ENCODE assay signal across 14 mouse cellular contexts in the genomic region with DNA sequence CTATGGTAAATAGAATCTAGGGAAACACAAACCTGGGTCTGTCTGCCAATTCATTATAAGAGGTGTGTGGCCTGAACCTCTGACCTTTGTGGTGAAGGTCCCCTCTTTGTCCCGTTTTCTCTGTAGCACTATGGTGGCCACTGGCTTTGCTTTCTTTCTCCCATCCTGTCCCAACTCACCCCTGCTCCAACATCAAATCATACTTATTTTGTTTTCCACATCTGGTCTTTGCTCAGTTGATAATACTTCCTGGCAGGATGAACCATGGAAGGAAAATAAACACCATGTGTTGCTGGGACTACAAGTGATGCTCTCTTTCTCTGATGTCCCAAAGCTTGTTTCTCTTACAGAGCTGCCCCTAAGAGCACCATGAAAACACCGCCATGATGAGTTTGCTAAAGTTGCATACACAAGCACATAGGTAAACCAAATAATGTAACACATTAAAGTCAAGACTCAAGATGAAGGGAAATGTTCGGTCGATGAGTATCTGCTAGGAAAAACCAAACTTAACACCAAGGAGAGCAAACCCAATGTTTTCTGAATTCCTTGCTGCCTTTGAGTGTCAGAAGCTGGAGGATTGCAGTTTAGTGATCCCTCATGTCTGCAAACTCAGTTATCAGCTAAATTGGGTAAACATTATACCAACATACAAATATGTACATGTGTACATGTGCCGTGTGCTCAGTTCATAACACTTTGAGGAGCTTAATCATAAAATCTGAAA.
DNase-seq lines count a peak whose midpoint lies in the region; ATAC-seq lines count a peak whose summit lies in the region.
"Had no signal": no experiment of that assay in that cellular context is flagged by ENCODE, and none has a peak within 500 bp of the region (broad histone marks: within the 10 kb centered on the region; RNA-seq: fewer than 3 reads in every experiment).

No protein-coding gene starts in this region.

- ATAC-seq in forebrain, embryonic 15.5 days (replicated peaks), result no peak
- ATAC-seq in midbrain, embryonic 13.5 days, result no peak
- ATAC-seq: CD4-positive, CD25-positive, alpha-beta regulatory T cell, adult 4 months had no signal

- no peaks in the 10 kb centered on the region for H3K9me3 ChIP-seq in forebrain, embryonic 15.5 days
- no peaks in the 10 kb centered on the region for H3K9me3 ChIP-seq in midbrain, embryonic 13.5 days
- H3K9me3 ChIP-seq: heart, embryonic 15.5 days had no signal

- no peak overlapping the region for H3K4me2 ChIP-seq in forebrain, embryonic 15.5 days (replicated peaks)
- no peak overlapping the region for H3K4me2 ChIP-seq in midbrain, embryonic 13.5 days (replicated peaks)

- peak; percentile 2 for DNase-seq in 3T3-L1 (ENCODE audit: low read depth, low spot score)
- peak; percentile 50 for DNase-seq in embryo, embryonic 10 days (ENCODE audit: low spot score)
- no peak for DNase-seq in thymus, postnatal 4 days
- no peak for DNase-seq in lung, postnatal 25 days (ENCODE audit: low spot score)
- DNase-seq in thymus, postnatal 25 days, result no peak
- DNase-seq: adrenal gland, postnatal 25 days; cerebellum, adult 9-11 months; lung, adult 18-20 months; lung, postnatal 4 days; right cerebral cortex, postnatal 14 days had no signal

- no peaks in the 10 kb centered on the region for H3K27me3 ChIP-seq in forebrain, embryonic 15.5 days
- H3K27me3 ChIP-seq in midbrain, embryonic 13.5 days, result no peaks in the 10 kb centered on the region
- H3K27me3 ChIP-seq: heart, embryonic 15.5 days had no signal

- no peaks in the 10 kb centered on the region for H3K36me3 ChIP-seq in forebrain, embryonic 15.5 days
- no peaks in the 10 kb centered on the region for H3K36me3 ChIP-seq in midbrain, embryonic 13.5 days
- H3K36me3 ChIP-seq: heart, embryonic 15.5 days had no signal

- H3K4me1 ChIP-seq in forebrain, embryonic 15.5 days, result peaks cover 19% of the 10 kb centered on the region
- peaks cover 14% of the 10 kb centered on the region for H3K4me1 ChIP-seq in midbrain, embryonic 13.5 days (replicated peaks)
- H3K4me1 ChIP-seq: heart, embryonic 15.5 days had no signal

- H3K27ac ChIP-seq in forebrain, embryonic 15.5 days (replicated peaks), result peak overlapping the region; percentile 54
- H3K27ac ChIP-seq in midbrain, embryonic 13.5 days, result peak overlapping the region; percentile 67
- H3K27ac ChIP-seq: heart, embryonic 15.5 days had no signal

- no peak overlapping the region for H3K9ac ChIP-seq in forebrain, embryonic 15.5 days (replicated peaks)
- no peak overlapping the region for H3K9ac ChIP-seq in midbrain, embryonic 13.5 days (replicated peaks)
- H3K9ac ChIP-seq: heart, embryonic 15.5 days had no signal

- H3K4me3 ChIP-seq in forebrain, embryonic 15.5 days, result no peak overlapping the region
- H3K4me3 ChIP-seq in midbrain, embryonic 13.5 days (replicated peaks), result no peak overlapping the region
- H3K4me3 ChIP-seq: heart, embryonic 15.5 days had no signal

- 81% methylated on average over 5 of the region's 5 CpGs for WGBS in forebrain, embryonic 15.5 days
- WGBS in midbrain, embryonic 13.5 days, result 81% methylated on average over 5 of the region's 5 CpGs

Comparison
In these comparisons a context has a peak if more than half of its experiments do, and no peak if none do; other contexts are left out.
1. DNase-seq: peak in 3T3-L1 (single experiment) and embryo, embryonic 10 days (single experiment); none in thymus, postnatal 4 days (single experiment), lung, postnatal 25 days (single experiment) and thymus, postnatal 25 days (single experiment).